Mouse (Mus musculus) heart, postnatal 36 days (tissue): ENCODE results near the gene Gnat1. TPM values are rescaled to one million over a fixed set of nuclear protein-coding genes. Genes with fewer than 3 reads are reported as not detected.

ENCODE experiments used
- DNase-seq, 2 experiments: peaks; one replicate each; pipeline ENCODE4 v3.0.0; 2021 to 2022
- intact Hi-C: fragments of 180-260 bp; cut with DNase I; formaldehyde crosslinking; loops from one replicate; pipeline ENCODE4 v1.15.1; 2025
- total RNA-seq, 2 experiments: library from RNA; stranded (reverse); gene quantifications; 2 replicates each; pipeline ENCODE4 v1.2.3; 2021

Gnat1 gene
- not detected for total RNA-seq

GRCm38 (mm10) chr9:107679501-107679900, at the start of gene Gnat1:
Gene Gnat1 (minus strand): TSS chr9:107679712.
- intact Hi-C loops, result loop anchor here (5.0 kb wide), 1 partner anchor 312 kb away; no protein-coding TSS in a partner anchor
- DNase-seq, result no peak

GRCm38 (mm10) chr9:107728919-107729670, 49.6 kb upstream of the Gnat1 start:
- DNase-seq, result no peak
- intact Hi-C loops, result no loop called here

- intact Hi-C loops, result no loop called here
- no peak for DNase-seq
Observed at GRCm38 (mm10) chr9:107727041-107727440, 47.5 kb upstream of the Gnat1 start.

GRCm38 (mm10) chr9:107724796-107725195, 45.3 kb upstream of the Gnat1 start:
- no peak for DNase-seq
- intact Hi-C loops, result no loop called here

- peak; percentile 54 to 59 for DNase-seq
- intact Hi-C loops, result no loop called here
Observed at GRCm38 (mm10) chr9:107723794-107724531, 44.5 kb upstream of the Gnat1 start.

GRCm38 (mm10) chr9:107723292-107723691, 43.8 kb upstream of the Gnat1 start:
- intact Hi-C loops, result no loop called here
- no peak for DNase-seq

- intact Hi-C loops, result no loop called here
- no peak for DNase-seq
Observed at GRCm38 (mm10) chr9:107718781-107719540, 39.4 kb upstream of the Gnat1 start.

- no peak for DNase-seq
- intact Hi-C loops, result no loop called here
Observed at GRCm38 (mm10) chr9:107716951-107717350, 37.4 kb upstream of the Gnat1 start.

GRCm38 (mm10) chr9:107715632-107716031, 36.1 kb upstream of the Gnat1 start:
- DNase-seq, result no peak
- intact Hi-C loops, result no loop called here

GRCm38 (mm10) chr9:107714221-107714952, 34.9 kb upstream of the Gnat1 start:
- intact Hi-C loops, result no loop called here
- DNase-seq, result no peak

GRCm38 (mm10) chr9:107709697-107710483, 30.4 kb upstream of the Gnat1 start, which contains the start of gene Sema3f:
Gene Sema3f (minus strand): TSS chr9:107710475.
- intact Hi-C loops, result loop anchor here (1.0 to 2.0 kb wide), 2 partner anchors 25 to 28 kb away; no protein-coding TSS in a partner anchor
- DNase-seq, result peak; percentile 78 to 84

GRCm38 (mm10) chr9:107709096-107709696, 29.7 kb upstream of the Gnat1 start:
- no peak for DNase-seq
- intact Hi-C loops, result loop anchor here (2.0 kb wide), 1 partner anchor 24 kb away; no protein-coding TSS in a partner anchor

- intact Hi-C loops, result loop anchor here (2.0 kb wide), 1 partner anchor 24 kb away; no protein-coding TSS in a partner anchor
- no peak for DNase-seq
Observed at GRCm38 (mm10) chr9:107708439-107709095, 29.1 kb upstream of the Gnat1 start.

- intact Hi-C loops, result loop anchor here (2.0 kb wide), 1 partner anchor 23 kb away; no protein-coding TSS in a partner anchor
- no peak for DNase-seq
Observed at GRCm38 (mm10) chr9:107707701-107708438, 28.4 kb upstream of the Gnat1 start.

GRCm38 (mm10) chr9:107706781-107707211, 27.3 kb upstream of the Gnat1 start:
- no peak for DNase-seq
- intact Hi-C loops, result no loop called here

GRCm38 (mm10) chr9:107703337-107704122, 24.0 kb upstream of the Gnat1 start:
- DNase-seq, result peak in 1 of 2 experiments; percentile 55

More at GRCm38 (mm10) chr9:107703337-107704122, 24.0 kb upstream of the Gnat1 start:
- intact Hi-C loops, result no loop called here
